Mouse (Mus musculus): Measurements from ENCODE around the gene Fto. TPM values are rescaled to one million over a fixed set of nuclear protein-coding genes. Genes with fewer than 3 reads are reported as not detected.
A peak's percentile ranks its signal among the peaks of the same experiment; 100 is the strongest.

Fto gene
- polyA plus RNA-seq, 1 experiment: 43.9 TPM

GRCm38 (mm10) chr8:91713677-91714312 lies 400.5 kb downstream of the Fto start:
- Histone ChIP-seq H3K4me3 (ENCODE audit: insufficient read depth, low read depth, low read length) (no peak overlapping the region), H3K27ac (ENCODE audit: insufficient read depth, low read depth, low read length) (no peak overlapping the region), H3K27me3 (replicated peaks; ENCODE audit: control insufficient read depth, insufficient read depth, low read length) (no peaks in the 10 kb centered on the region), H3K4me1 (ENCODE audit: control insufficient read depth, insufficient read depth, low read length) (no peaks in the 10 kb centered on the region; the same call in 1 of the 2 replicates), H3K36me3 (ENCODE audit: control insufficient read depth, insufficient read depth, low read length) (no peaks in the 10 kb centered on the region)
- TF ChIP-seq CTCF (conservative IDR thresholded peaks at IDR 0.05; ENCODE audit: insufficient read depth, insufficient read length, low read depth, low read length) (no peak), POLR2A (IDR thresholded peaks at IDR 0.05; ENCODE audit: low read depth, low read length) (no peak)
- DNase-seq: peak; percentile 37
- WGBS: 30% methylated on average over 12 of the region's 12 CpGs

GRCm38 (mm10) chr8:91714733-91715132 lies 401.4 kb downstream of the Fto start:
- WGBS: 87% methylated on average over 7 of the region's 7 CpGs

GRCm38 (mm10) chr8:91715387-91716085 lies 402.2 kb downstream of the Fto start:
- WGBS: 67% methylated on average over 8 of the region's 8 CpGs
- Histone ChIP-seq H3K36me3 (ENCODE audit: control insufficient read depth, insufficient read depth, low read length) (no peaks in the 10 kb centered on the region), H3K4me1 (ENCODE audit: control insufficient read depth, insufficient read depth, low read length) (no peaks in the 10 kb centered on the region; the same call in 1 of the 2 replicates), H3K27me3 (replicated peaks; ENCODE audit: control insufficient read depth, insufficient read depth, low read length) (no peaks in the 10 kb centered on the region), H3K27ac (ENCODE audit: insufficient read depth, low read depth, low read length) (no peak overlapping the region), H3K4me3 (ENCODE audit: insufficient read depth, low read depth, low read length) (no peak overlapping the region)
- no peak for DNase-seq
- TF ChIP-seq CTCF (conservative IDR thresholded peaks at IDR 0.05; ENCODE audit: insufficient read depth, insufficient read length, low read depth, low read length) (no peak), POLR2A (IDR thresholded peaks at IDR 0.05; ENCODE audit: low read depth, low read length) (no peak)

More at GRCm38 (mm10) chr8:91714733-91715132, 401.4 kb downstream of the Fto start:
- Histone ChIP-seq H3K27ac (ENCODE audit: insufficient read depth, low read depth, low read length) (no peak overlapping the region), H3K36me3 (ENCODE audit: control insufficient read depth, insufficient read depth, low read length) (no peaks in the 10 kb centered on the region), H3K27me3 (replicated peaks; ENCODE audit: control insufficient read depth, insufficient read depth, low read length) (no peaks in the 10 kb centered on the region), H3K4me1 (ENCODE audit: control insufficient read depth, insufficient read depth, low read length) (no peaks in the 10 kb centered on the region; the same call in 1 of the 2 replicates), H3K4me3 (ENCODE audit: insufficient read depth, low read depth, low read length) (no peak overlapping the region)
- peak; percentile 38 for DNase-seq
- no peak for TF ChIP-seq CTCF (conservative IDR thresholded peaks at IDR 0.05; ENCODE audit: insufficient read depth, insufficient read length, low read depth, low read length)
- TF ChIP-seq POLR2A (IDR thresholded peaks at IDR 0.05; ENCODE audit: low read depth, low read length): no peak

Other genes starting within 250 kb of the Fto start
- 38.1 and 38.6 TPM in 2 replicates for gene Rbl2, start 243.5 kb upstream of the Fto start, polyA plus RNA-seq (2012; rRNA removed)
- 108 and 114 TPM in 2 replicates for gene Aktip, start 113.5 kb upstream of the Fto start, polyA plus RNA-seq (2012; rRNA removed)
- gene Rpgrip1l, start 263 bp upstream of the Fto start, polyA plus RNA-seq (2012; rRNA removed): 1.6 and 2.1 TPM in 2 replicates